Mouse (Mus musculus) kidney, adult 2 months (tissue): ENCODE measurements around the gene Gabpb2. TPM values are rescaled to one million over a fixed set of nuclear protein-coding genes. Genes with fewer than 3 reads are reported as not detected.

Experiments
- DNase-seq: peaks from one replicate; pipeline ENCODE4 v3.0.0; 2021
- H3K27ac ChIP-seq: fragments of 200-500 bp; 2 replicates; pipeline ENCODE4 v1.5.1; 2012; ENCODE audit warnings: low read depth, low read length, control low read depth, inconsistent platforms; ENCODE audit not compliant: insufficient read depth
- H3K27me3 ChIP-seq: fragments of 200-500 bp; replicated peaks from 2 replicates; pipeline ENCODE4 v1.6.1; 2012; ENCODE audit warnings: mild to moderate bottlenecking, moderate library complexity, low read length, inconsistent platforms; ENCODE audit not compliant: control insufficient read depth, insufficient read depth
- H3K36me3 ChIP-seq: fragments of 200-500 bp; 2 replicates; pipeline ENCODE4 v1.6.1; 2012; ENCODE audit warnings: mild to moderate bottlenecking, moderate library complexity, low read length, inconsistent platforms; ENCODE audit not compliant: control insufficient read depth, insufficient read depth
- H3K4me1 ChIP-seq: fragments of 200-500 bp; 2 replicates; pipeline ENCODE4 v1.6.1; 2011; ENCODE audit warnings: low read length; ENCODE audit not compliant: control insufficient read depth, insufficient read depth
- H3K4me3 ChIP-seq: fragments of 200-500 bp; 2 replicates; pipeline ENCODE4 v1.5.1; 2011; ENCODE audit warnings: mild to moderate bottlenecking, low read depth, low read length, control low read depth; ENCODE audit not compliant: insufficient read depth
- CTCF ChIP-seq: fragments of 200-500 bp; conservative IDR thresholded peaks from 2 replicates; pipeline ENCODE4 v1.5.1; 2011; ENCODE audit warnings: low read depth, mild to moderate bottlenecking, control low read depth, low read length, moderate library complexity, mixed read lengths; ENCODE audit not compliant: insufficient read depth, insufficient read length
- POLR2A ChIP-seq: fragments of 200-500 bp; IDR thresholded peaks from one replicate; pipeline ENCODE4 v1.6.1; 2011; ENCODE audit warnings: low read depth, low read length, control low read depth
- WGBS: fragments of 180-500 bp; shearing (Covaris S2); methylation state at CpG from one replicate; pipeline ENCODE4 v1.1.7; 2018; 5-methylcytosine and 5-hydroxymethylcytosine counted together
- polyA plus RNA-seq: library from polyadenylated mRNA; depleted of rRNA; stranded (reverse); fragments of >200 nt; gene quantifications from 2 replicates; pipeline ENCODE4 v1.2.3, GENCODE M21; 2012

Gene Gabpb2
- polyA plus RNA-seq, 1 experiment = 10.6 TPM

- no peak overlapping the region for H3K4me3 ChIP-seq
- H3K27ac ChIP-seq = peak overlapping the region; percentile 71
- no peak for DNase-seq
- H3K36me3 ChIP-seq = peaks cover 7% of the 10 kb centered on the region
- no peaks in the 10 kb centered on the region for H3K27me3 ChIP-seq
- peaks cover 15% of the 10 kb centered on the region; the same call in 1 of the 2 replicates for H3K4me1 ChIP-seq
- no peak for TF ChIP-seq CTCF
- 36% methylated on average over 2 of the region's 2 CpGs for WGBS
These were observed 17.2 kb downstream of the Gabpb2 start for GRCm38 (mm10) chr3:95200562-95200961.

GRCm38 (mm10) chr3:95200132-95200531, 17.6 kb downstream of the Gabpb2 start:
- Histone ChIP-seq H3K4me1 (peaks cover 18% of the 10 kb centered on the region), H3K27me3 (no peaks in the 10 kb centered on the region), H3K36me3 (peaks cover 5% of the 10 kb centered on the region), H3K27ac (peak overlapping the region; percentile 72), H3K4me3 (no peak overlapping the region)
- peak; percentile 97 for DNase-seq
- WGBS = 29% methylated on average over 7 of the region's 7 CpGs
- TF ChIP-seq POLR2A (no peak), CTCF (no peak)

- no peak for TF ChIP-seq POLR2A
- no peak for TF ChIP-seq CTCF
- Histone ChIP-seq H3K4me1 (peaks cover 22% of the 10 kb centered on the region), H3K4me3 (no peak overlapping the region), H3K36me3 (peaks cover 5% of the 10 kb centered on the region), H3K27ac (peak overlapping the region; percentile 26), H3K27me3 (no peaks in the 10 kb centered on the region)
- DNase-seq = peak; percentile 61
- 49% methylated on average over 1 of the region's 1 CpGs for WGBS
These were observed 18.6 kb downstream of the Gabpb2 start for GRCm38 (mm10) chr3:95199101-95199500.

- H3K27me3 ChIP-seq = no peaks in the 10 kb centered on the region
- H3K4me3 ChIP-seq = no peak overlapping the region
- H3K36me3 ChIP-seq = peaks cover 2% of the 10 kb centered on the region; the same call in 1 of the 2 replicates
- DNase-seq = peak; percentile 20
- 60% methylated on average over 2 of the region's 2 CpGs for WGBS
- peak overlapping the region; percentile 37 for H3K27ac ChIP-seq
- H3K4me1 ChIP-seq = peaks cover 22% of the 10 kb centered on the region
- TF ChIP-seq POLR2A = no peak
- no peak for TF ChIP-seq CTCF
These were observed 21.9 kb downstream of the Gabpb2 start for GRCm38 (mm10) chr3:95195772-95196171.

GRCm38 (mm10) chr3:95194721-95195135, 23.0 kb downstream of the Gabpb2 start:
- Histone ChIP-seq H3K27me3 (no peaks in the 10 kb centered on the region), H3K4me3 (no peak overlapping the region), H3K36me3 (peaks cover 2% of the 10 kb centered on the region; the same call in 1 of the 2 replicates), H3K4me1 (peaks cover 20% of the 10 kb centered on the region), H3K27ac (peak overlapping the region; percentile 76)
- 26% methylated on average over 6 of the region's 6 CpGs for WGBS
- peak; percentile 78 for DNase-seq
- TF ChIP-seq CTCF (no peak), POLR2A (no peak)

GRCm38 (mm10) chr3:95186888-95187287, 30.8 kb downstream of the Gabpb2 start:
- Histone ChIP-seq H3K4me1 (no peaks in the 10 kb centered on the region), H3K27me3 (no peaks in the 10 kb centered on the region), H3K27ac (no peak overlapping the region), H3K4me3 (no peak overlapping the region), H3K36me3 (peaks cover 3% of the 10 kb centered on the region)
- 83% methylated on average over 6 of the region's 6 CpGs for WGBS
- TF ChIP-seq CTCF (no peak), POLR2A (no peak)
- no peak for DNase-seq

GRCm38 (mm10) chr3:95186100-95186499, 31.6 kb downstream of the Gabpb2 start:
- H3K4me1 ChIP-seq = no peaks in the 10 kb centered on the region
- no peak for TF ChIP-seq POLR2A
- no peak for TF ChIP-seq CTCF
- no peak overlapping the region for H3K4me3 ChIP-seq
- no peak overlapping the region for H3K27ac ChIP-seq
- no peaks in the 10 kb centered on the region for H3K27me3 ChIP-seq
- DNase-seq = no peak
- peaks cover 3% of the 10 kb centered on the region for H3K36me3 ChIP-seq
- 91% methylated on average over 2 of the region's 2 CpGs for WGBS
